Mouse (Mus musculus) olfactory bulb, adult 2 months (tissue): ENCODE results near the gene G0s2. TPM values are rescaled to one million over a fixed set of nuclear protein-coding genes. Genes with fewer than 3 reads are reported as not detected.

Experiments
- H3K27ac ChIP-seq: fragments of 200-500 bp; 2 replicates; pipeline ENCODE4 v1.5.1; 2012; ENCODE audit warnings: low read depth, low read length; ENCODE audit not compliant: insufficient read depth
- H3K4me1 ChIP-seq: fragments of 200-500 bp; 2 replicates; pipeline ENCODE4 v1.6.1; 2012; ENCODE audit warnings: low read length; ENCODE audit not compliant: control insufficient read depth, insufficient read depth
- H3K4me3 ChIP-seq: fragments of 200-500 bp; 2 replicates; pipeline ENCODE4 v1.5.1; 2012; ENCODE audit warnings: mild to moderate bottlenecking, low read depth, low read length, moderate library complexity; ENCODE audit not compliant: insufficient read depth
- CTCF ChIP-seq: fragments of 200-500 bp; IDR thresholded peaks from 2 replicates; pipeline ENCODE4 v1.5.1; 2012; ENCODE audit warnings: low read depth, mild to moderate bottlenecking, low read length, moderate library complexity; ENCODE audit not compliant: insufficient read depth
- POLR2A ChIP-seq: fragments of 200-500 bp; IDR thresholded peaks from 2 replicates; pipeline ENCODE4 v1.6.1; 2012; ENCODE audit warnings: mild to moderate bottlenecking, low read depth, low read length, moderate library complexity; ENCODE audit not compliant: insufficient read depth
- WGBS: fragments of 180-500 bp; shearing (Covaris S2); methylation state at CpG from one replicate; pipeline ENCODE4 v1.1.7; 2018; 5-methylcytosine and 5-hydroxymethylcytosine counted together
- polyA plus RNA-seq: library from polyadenylated mRNA; stranded (reverse); fragments of >200 nt; gene quantifications from 2 replicates; pipeline ENCODE4 v1.2.4, GENCODE M21; 2012; ENCODE audit warnings: low replicate concordance; ENCODE audit not compliant: missing spikeins, insufficient read depth, insufficient read length

Gene G0s2
- not detected in 2 replicates for polyA plus RNA-seq

DNA sequence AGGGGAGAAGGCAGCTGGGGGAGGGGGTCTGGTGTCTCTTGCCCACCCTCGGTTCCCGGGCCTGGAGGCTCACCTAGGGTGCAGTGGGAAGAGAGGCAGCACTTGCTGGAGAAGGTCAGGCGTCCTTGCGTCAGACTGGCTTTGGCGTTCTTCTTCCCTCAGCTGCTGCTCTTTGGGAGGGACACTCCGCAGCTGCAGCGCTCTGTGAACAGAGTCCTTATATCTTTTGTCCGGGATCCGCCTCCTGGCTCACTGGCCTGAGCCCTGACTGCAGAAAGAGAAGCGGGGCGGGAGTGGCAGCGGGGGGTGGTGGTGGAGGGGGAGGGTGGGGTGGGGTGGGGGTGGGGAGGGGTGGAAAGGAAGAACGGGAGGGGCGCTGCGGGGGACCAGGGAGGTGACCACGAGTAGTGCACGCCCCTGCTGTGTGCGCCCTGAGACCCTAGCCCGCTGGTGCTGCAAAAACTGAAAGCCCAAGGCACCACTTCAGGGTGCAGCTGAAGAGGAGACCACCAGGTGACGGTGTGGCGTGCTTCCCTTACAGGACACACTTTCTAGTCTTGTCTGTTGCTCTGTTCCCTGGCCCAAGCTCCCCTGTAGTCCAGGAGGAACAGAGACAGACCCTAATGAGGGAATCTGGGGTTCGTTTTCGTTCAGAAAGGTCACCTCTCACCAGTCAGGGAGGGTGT, at the start of gene G0s2:
Gene G0s2, minus strand, starts transcription at position 302 of the 686 bp plus-strand sequence.
- TF ChIP-seq CTCF (peak; percentile 28; the same call in 1 of the 2 replicates), POLR2A (no peak)
- peak within 1 kb of the TSS; percentile 68 for H3K27ac ChIP-seq
- peak within 1 kb of the TSS; percentile 41 for H3K4me3 ChIP-seq
- peaks cover 13% of the 10 kb centered on the region for H3K4me1 ChIP-seq
- WGBS = 5% methylated on average over 23 of the region's 23 CpGs

DNA sequence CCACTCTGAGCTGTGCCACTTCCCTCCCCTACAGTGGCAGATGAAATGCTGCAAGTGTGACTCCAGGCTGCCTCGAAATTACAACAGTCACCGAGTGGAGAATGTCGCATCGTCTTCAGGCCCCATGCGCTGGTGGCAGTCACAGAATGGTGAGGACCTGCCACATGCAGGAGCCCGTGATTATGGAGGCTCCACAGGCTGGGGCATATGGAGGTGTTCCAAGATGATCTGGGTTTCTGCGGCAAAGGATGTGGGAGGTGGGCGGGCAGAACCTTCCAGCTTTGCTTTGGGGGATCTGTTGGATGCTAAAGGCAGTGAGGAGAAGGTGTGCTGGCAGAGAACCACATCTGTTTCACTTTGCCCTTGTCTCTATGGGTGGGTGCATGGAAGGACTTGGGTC, 47.4 kb upstream of the G0s2 start:
- 38% methylated on average over 8 of the region's 8 CpGs for WGBS
- peaks cover 20% of the 10 kb centered on the region for H3K4me1 ChIP-seq
- no peak overlapping the region for H3K4me3 ChIP-seq
- no peak for TF ChIP-seq CTCF
- no peak for TF ChIP-seq POLR2A
- no peak overlapping the region for H3K27ac ChIP-seq

DNA sequence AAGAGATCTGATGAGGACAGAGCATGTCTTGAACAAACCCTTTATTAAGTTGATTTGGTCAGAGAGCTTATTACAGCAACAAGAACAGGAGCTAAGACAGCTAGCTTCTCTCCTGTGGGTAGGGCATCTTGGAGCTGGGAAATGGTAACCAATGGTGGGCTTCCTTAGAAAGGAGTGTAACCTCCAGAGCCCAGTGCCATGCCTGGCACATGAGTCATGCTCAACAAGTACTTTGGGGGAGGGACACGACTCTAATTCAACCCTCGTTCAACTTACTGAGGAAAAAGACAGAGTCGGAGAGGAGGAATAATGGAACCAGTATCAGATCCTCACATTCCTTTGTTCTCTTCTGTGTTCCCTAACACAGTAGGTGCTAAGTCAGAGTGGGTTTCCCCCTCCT, 46.7 kb upstream of the G0s2 start:
- WGBS = 29% methylated on average over 3 of the region's 3 CpGs
- Histone ChIP-seq H3K4me3 (no peak overlapping the region), H3K4me1 (peaks cover 20% of the 10 kb centered on the region), H3K27ac (no peak overlapping the region)
- TF ChIP-seq POLR2A (no peak), CTCF (no peak)

DNA sequence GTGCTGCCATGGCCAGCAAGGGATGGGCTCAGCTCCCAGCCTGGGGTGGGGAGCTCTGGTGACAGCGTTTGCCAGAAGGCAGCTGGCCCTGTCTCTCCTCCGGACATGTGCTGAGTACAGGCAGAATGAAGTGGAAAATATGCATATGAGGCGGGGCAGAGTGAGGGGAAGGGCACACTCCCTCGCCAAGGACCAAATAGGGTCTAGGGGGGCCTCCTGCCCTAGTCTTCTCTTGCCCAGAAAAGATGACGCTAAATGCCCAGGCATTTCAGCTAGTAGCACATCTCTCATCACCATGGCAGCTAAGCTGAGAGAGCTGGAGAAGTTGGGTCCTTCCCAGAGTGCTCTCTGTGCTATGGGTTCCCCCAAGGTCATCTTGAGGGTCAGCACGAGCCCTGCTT, 44.1 kb upstream of the G0s2 start:
- Histone ChIP-seq H3K4me3 (no peak overlapping the region), H3K27ac (no peak overlapping the region), H3K4me1 (peaks cover 20% of the 10 kb centered on the region)
- WGBS = 43% methylated on average over 6 of the region's 6 CpGs
- TF ChIP-seq POLR2A (no peak), CTCF (no peak)

DNA sequence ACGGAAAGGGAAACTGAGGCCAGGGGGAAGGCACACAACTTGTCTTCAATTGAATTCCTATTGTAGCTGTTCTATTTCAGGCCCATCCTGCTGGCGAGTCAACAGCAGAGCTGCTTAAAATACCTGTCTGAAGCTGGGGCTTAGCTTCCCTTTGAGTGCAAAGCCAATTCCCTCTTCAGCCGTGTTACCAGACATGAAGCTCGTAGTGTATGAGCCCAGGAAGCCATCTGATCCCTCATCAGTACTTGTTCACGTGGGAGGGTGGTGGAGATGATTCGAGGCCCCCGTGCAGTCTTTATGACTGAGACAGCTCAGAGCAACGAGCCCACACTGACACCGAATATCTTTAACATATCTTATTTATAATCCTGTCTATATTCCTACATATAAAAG, 43.3 kb upstream of the G0s2 start:
- H3K4me3 ChIP-seq = no peak overlapping the region
- WGBS = 76% methylated on average over 9 of the region's 9 CpGs
- no peak for TF ChIP-seq CTCF
- TF ChIP-seq POLR2A = no peak
- peaks cover 20% of the 10 kb centered on the region for H3K4me1 ChIP-seq
- 0 out of 2 replicates have a peak overlapping the region, but pooled peaks have one; percentile 9 for H3K27ac ChIP-seq

DNA sequence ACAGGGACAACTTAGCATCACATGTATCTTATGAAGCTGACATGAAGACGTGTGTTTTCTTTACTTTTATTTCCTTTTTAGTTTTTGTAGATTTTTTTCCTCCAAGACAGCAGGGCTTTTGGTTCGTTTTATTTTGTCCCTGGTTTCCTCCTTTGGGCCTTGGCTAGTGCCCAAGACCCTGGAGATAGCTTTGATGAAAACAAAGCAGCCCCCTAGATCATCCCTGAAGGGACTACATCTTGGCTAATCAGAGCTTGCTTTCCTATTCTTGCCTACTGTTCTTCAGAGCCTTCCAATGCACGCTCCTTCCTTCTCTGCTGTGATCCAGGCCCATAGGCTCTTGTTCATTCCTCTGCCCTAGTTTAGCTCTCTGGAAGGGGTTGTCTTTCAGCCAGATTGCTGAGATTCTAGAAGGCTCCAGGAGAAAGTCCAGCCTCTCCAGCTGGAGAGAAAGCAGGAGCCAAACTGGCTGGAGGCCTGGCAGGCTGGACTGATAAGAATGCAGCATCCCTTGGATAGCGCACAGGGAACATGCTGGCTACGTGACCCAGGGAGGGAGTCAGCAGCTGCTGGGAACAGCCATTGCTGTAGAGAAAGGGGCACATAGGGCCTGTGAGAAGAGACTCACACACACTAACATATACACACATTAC, 42.8 kb upstream of the G0s2 start:
- no peak for TF ChIP-seq CTCF
- no peak for TF ChIP-seq POLR2A
- Histone ChIP-seq H3K4me1 (peaks cover 20% of the 10 kb centered on the region), H3K4me3 (no peak overlapping the region), H3K27ac (0 out of 2 replicates have a peak overlapping the region, but pooled peaks have one; percentile 9)
- WGBS = 63% methylated on average over 5 of the region's 5 CpGs

DNA sequence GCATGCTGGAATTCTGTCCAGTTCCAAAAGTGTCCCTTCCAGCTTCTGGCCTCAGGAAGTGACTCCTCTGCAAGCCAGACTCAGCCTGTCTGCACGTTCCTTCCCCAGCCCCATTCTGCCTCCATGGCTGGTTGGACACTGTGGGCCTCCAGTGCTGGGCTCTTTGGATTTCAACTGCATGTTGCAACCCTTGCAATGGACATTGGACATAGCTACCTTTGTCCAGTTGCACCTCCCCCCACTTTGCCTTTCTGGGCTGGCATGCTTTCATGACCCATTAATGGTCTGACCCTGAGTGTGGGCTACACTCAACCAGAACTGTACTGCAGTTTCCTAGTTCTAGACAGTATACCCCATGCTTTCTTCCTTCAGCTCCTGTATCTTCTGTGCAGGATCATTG, 38.6 kb upstream of the G0s2 start:
- Histone ChIP-seq H3K4me1 (peaks cover 5% of the 10 kb centered on the region), H3K27ac (no peak overlapping the region), H3K4me3 (no peak overlapping the region)
- 91% methylated on average over 1 of the region's 1 CpGs for WGBS
- TF ChIP-seq CTCF (no peak), POLR2A (no peak)

DNA sequence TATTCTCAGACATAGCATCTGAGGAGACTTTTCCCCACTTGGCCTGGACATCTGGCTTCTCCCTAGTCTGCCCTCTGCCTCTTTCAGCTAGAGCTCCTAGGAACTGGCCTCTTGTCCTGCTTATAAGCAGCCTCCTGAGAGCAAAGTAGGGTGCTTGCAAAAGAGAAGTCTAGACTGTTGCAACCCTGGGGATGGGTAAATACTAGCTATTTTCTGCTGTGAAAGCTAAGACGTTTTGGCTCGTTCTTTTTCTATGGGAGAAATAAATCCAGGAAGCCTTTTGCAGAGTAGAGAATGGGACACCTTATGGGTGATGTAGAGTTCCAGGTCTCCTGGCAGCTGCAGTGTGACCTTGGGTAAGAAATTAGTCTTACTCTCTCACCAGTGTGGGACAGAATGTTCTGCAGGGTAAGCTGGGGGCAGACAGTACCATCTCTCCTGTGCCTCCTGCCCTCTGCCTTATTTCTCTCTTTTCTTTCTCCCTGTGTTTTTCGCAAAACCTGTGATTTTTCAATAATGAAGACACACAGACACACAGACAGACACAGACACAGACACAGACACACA, 37.6 kb upstream of the G0s2 start:
- H3K27ac ChIP-seq = no peak overlapping the region
- no peak overlapping the region for H3K4me3 ChIP-seq
- 83% methylated on average over 3 of the region's 3 CpGs for WGBS
- TF ChIP-seq POLR2A (no peak), CTCF (no peak)
- H3K4me1 ChIP-seq = no peaks in the 10 kb centered on the region

DNA sequence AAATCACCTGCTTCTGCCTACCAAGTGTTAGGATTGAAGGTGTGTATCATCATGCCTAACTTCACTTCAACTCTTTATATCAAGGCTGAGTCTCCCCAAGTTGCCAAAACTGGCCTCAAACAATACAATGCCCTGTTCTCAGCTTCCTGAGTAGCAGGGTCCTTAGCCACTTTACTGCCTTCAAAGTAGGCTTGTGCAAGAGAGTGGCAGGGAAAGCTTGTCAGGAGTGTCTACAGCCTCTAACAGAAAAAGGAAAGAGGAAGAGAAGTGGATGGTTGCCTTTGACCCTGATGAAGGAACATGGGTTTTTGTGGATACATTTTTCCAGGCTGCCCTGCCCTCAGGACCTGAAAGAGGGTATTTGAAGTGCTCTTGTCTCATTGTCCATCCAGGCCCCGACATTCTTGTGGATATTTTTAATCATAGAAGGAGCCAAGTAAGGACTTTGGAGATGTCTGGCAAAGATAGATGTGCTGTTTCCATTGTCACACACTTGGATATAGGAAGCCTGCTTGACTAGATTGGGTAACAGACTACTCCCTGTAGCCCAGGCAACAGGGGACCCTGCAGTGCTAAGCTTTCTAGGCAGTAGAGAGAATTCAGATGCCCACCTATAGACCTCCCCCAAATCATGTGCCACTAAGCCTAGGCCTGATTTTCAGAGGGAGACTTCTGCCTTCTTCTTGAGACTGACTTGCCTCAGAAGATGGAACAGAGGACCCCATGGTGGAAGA, 36.9 kb upstream of the G0s2 start:
- TF ChIP-seq POLR2A = no peak
- no peak for TF ChIP-seq CTCF
- H3K27ac ChIP-seq = no peak overlapping the region
- WGBS = 72% methylated on average over 1 of the region's 1 CpGs

More for the DNA sequence above, 36.9 kb upstream of the G0s2 start:
- Histone ChIP-seq H3K4me1 (no peaks in the 10 kb centered on the region), H3K4me3 (no peak overlapping the region)
